Mouse (Mus musculus) forebrain, embryonic 13.5 days (tissue): Measurements from ENCODE around the gene Aimp1. TPM values are rescaled to one million over a fixed set of nuclear protein-coding genes. Genes with fewer than 3 reads are reported as not detected.

Experiments used
- ATAC-seq: fragments of 200-750 bp; cut with Nextera tagmentation; 2 replicates; pipeline ENCODE4 v1.8.0; 2017
- H3K27ac ChIP-seq: fragments of 300-500 bp; sonication (generic); 2 replicates; pipeline ENCODE4 v1.5.1; 2015; ENCODE audit warnings: inconsistent platforms, mild to moderate bottlenecking, moderate library complexity
- H3K27me3 ChIP-seq: fragments of 300-500 bp; sonication (generic); 2 replicates; pipeline ENCODE4 v1.6.1; 2015; ENCODE audit warnings: mild to moderate bottlenecking, inconsistent platforms
- H3K36me3 ChIP-seq: fragments of 300-500 bp; sonication (generic); 2 replicates; pipeline ENCODE4 v1.6.1; 2015; ENCODE audit warnings: mild to moderate bottlenecking, inconsistent platforms; ENCODE audit not compliant: poor library complexity, severe bottlenecking
- H3K4me1 ChIP-seq: fragments of 300-500 bp; sonication (generic); 2 replicates; pipeline ENCODE4 v1.6.1; 2015; ENCODE audit warnings: inconsistent platforms
- H3K4me2 ChIP-seq: fragments of 300-500 bp; sonication (generic); 2 replicates; pipeline ENCODE4 v1.6.1; 2015; ENCODE audit warnings: inconsistent platforms, mild to moderate bottlenecking, moderate library complexity
- H3K4me3 ChIP-seq: fragments of 300-500 bp; sonication (generic); 2 replicates; pipeline ENCODE4 v1.5.1; 2015; ENCODE audit warnings: mild to moderate bottlenecking, inconsistent platforms
- H3K9ac ChIP-seq: fragments of 300-500 bp; sonication (generic); 2 replicates; pipeline ENCODE4 v1.6.1; 2015; ENCODE audit warnings: mild to moderate bottlenecking, inconsistent platforms
- H3K9me3 ChIP-seq: fragments of 300-500 bp; sonication (generic); replicated peaks from 2 replicates; pipeline ENCODE4 v1.6.1; 2016; ENCODE audit warnings: inconsistent platforms
- WGBS: fragments of 180-500 bp; shearing (Covaris S2); methylation state at CpG from one replicate; pipeline ENCODE4 v1.1.7; 2015; 5-methylcytosine and 5-hydroxymethylcytosine counted together
- polyA plus RNA-seq: library from polyadenylated mRNA; unstranded; fragments of >200 nt; fragmentation: Nextera tagmentation; extraction: Ambion mirVana; gene quantifications from 2 replicates; pipeline ENCODE4 v1.2.1, GENCODE M21; 2015

Aimp1 gene
- polyA plus RNA-seq, 1 experiment from 2014 or later = 74.3 TPM

- 73% methylated on average over 5 of the region's 5 CpGs for WGBS
- Histone ChIP-seq H3K27me3 (no peaks in the 10 kb centered on the region), H3K27ac (no peak overlapping the region), H3K36me3 (no peaks in the 10 kb centered on the region), H3K4me2 (no peak overlapping the region), H3K9ac (no peak overlapping the region), H3K4me1 (no peaks in the 10 kb centered on the region), H3K9me3 (no peaks in the 10 kb centered on the region), H3K4me3 (no peak overlapping the region)
- ATAC-seq = peak; percentile 62
These were observed 34.0 kb downstream of the Aimp1 start for GRCm38 (mm10) chr3:132650191-132650590.

DNA sequence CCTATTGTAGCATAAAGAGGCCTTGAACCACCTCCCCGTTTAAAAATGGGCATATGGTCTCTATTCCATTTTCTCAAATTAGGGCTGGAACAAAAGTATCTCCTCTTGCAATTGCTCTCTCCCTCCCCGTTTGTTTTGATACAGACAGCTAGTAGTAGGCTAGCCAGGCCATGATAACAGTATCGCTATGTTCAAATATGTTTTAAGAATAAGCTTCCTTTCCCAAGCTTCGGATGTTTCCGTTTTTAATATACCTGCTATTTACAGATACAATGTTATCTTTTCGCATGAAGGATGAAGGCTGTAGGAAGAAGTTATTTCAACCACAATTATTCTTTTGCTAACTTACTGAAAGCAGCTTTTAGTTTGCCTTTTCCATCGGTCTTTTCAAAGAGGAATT, 34.8 kb downstream of the Aimp1 start:
- Histone ChIP-seq H3K27ac (no peak overlapping the region), H3K4me3 (no peak overlapping the region), H3K9ac (no peak overlapping the region), H3K4me2 (no peak overlapping the region), H3K27me3 (no peaks in the 10 kb centered on the region), H3K9me3 (no peaks in the 10 kb centered on the region), H3K4me1 (no peaks in the 10 kb centered on the region), H3K36me3 (no peaks in the 10 kb centered on the region)
- no peak for ATAC-seq
- WGBS = 93% methylated on average over 7 of the region's 7 CpGs

DNA sequence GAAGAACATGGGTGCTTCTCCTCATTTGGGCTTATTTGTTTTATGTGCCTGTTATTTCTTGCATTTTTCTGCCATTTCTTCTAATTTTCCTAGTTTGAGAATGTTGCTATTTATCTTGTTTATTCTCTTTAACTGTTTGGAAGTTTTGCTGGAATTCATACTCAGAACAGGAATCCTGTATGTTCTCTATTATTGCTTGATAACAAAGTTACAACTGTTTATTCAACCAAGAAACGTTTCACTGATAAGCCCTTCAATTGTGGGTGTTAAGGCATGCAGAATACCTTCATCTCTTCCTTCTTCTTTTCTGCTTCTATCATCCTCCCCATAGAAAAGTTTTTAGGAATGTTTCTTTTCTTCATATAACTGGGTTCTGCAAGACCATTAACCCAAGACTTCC, 37.4 kb downstream of the Aimp1 start:
- no peaks in the 10 kb centered on the region for H3K27me3 ChIP-seq
- 53% methylated on average over 1 of the region's 1 CpGs for WGBS
- no peak overlapping the region for H3K27ac ChIP-seq
- no peak for ATAC-seq
- H3K4me2 ChIP-seq = no peak overlapping the region
- no peak overlapping the region for H3K4me3 ChIP-seq
- H3K36me3 ChIP-seq = no peaks in the 10 kb centered on the region
- H3K9ac ChIP-seq = no peak overlapping the region
- H3K9me3 ChIP-seq = no peaks in the 10 kb centered on the region
- H3K4me1 ChIP-seq = no peaks in the 10 kb centered on the region

DNA sequence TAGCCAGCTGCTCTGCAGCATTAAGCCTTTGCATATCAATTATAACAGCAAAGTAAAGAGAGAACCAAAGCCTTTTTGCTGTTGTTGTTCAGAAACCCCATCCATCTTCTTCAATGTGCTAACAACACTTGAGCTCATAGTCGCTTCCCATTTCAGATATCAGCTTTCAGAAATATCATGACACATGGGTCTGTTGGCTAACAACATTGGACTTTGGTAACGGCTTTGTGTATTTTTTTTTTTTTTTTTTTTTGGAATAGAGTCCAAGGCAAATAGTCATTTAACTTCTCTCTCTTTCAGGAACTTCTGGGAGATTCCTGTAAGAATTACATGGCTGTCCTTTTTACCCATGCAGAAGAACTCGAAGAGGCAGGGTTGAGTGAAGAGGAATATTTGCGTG, 40.1 kb downstream of the Aimp1 start:
- no peaks in the 10 kb centered on the region for H3K9me3 ChIP-seq
- H3K4me1 ChIP-seq = no peaks in the 10 kb centered on the region
- H3K36me3 ChIP-seq = no peaks in the 10 kb centered on the region
- no peak overlapping the region for H3K4me3 ChIP-seq
- WGBS = 87% methylated on average over 4 of the region's 4 CpGs
- no peaks in the 10 kb centered on the region for H3K27me3 ChIP-seq
- no peak overlapping the region for H3K4me2 ChIP-seq
- no peak overlapping the region for H3K9ac ChIP-seq
- no peak overlapping the region for H3K27ac ChIP-seq
- ATAC-seq = no peak

DNA sequence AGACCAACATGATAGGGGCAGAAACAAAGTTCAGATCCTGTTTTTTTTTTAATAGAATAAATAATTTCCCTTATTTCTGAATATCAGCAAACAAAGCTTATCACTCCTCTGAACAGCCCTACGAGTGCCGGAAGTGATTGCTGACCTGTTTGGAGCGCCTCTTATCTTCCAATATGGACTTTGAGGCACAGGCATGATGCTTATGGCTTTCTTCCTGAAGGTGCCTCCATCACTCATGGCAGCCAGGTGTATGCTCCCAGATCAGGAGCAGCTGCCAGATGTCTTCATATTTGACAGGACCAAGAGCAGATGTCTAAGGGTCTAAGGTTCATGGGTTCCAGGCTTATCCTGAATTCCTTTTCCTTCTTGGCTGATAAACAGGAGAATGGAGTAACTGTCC, 47.1 kb downstream of the Aimp1 start:
- H3K36me3 ChIP-seq = no peaks in the 10 kb centered on the region
- no peaks in the 10 kb centered on the region for H3K4me1 ChIP-seq
- ATAC-seq = no peak
- H3K4me2 ChIP-seq = no peak overlapping the region
- no peak overlapping the region for H3K9ac ChIP-seq
- no peaks in the 10 kb centered on the region for H3K9me3 ChIP-seq
- no peaks in the 10 kb centered on the region for H3K27me3 ChIP-seq
- WGBS = 92% methylated on average over 3 of the region's 3 CpGs
- H3K4me3 ChIP-seq = no peak overlapping the region
- no peak overlapping the region for H3K27ac ChIP-seq

DNA sequence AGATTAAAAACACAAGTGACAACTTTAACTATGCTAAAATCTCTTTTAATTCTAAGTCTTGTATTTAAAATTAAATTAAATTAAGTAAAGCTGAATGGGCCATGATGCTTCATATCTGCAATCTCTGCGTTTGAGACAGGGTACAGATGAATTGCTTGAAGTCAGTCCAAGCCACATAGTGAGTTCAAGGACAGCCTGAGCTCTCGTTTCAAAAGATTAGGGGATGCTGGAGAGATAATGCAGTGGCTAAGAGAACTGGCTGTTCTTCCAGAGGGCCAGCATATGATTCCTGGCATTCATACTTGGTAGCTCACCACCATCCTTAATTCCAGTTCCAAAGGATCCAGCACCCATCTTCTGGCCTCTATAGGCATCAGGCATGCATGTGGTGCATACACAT, 50.9 kb downstream of the Aimp1 start:
- no peak overlapping the region for H3K27ac ChIP-seq
- no peak overlapping the region for H3K4me2 ChIP-seq
- H3K9me3 ChIP-seq = no peaks in the 10 kb centered on the region
- no peak for ATAC-seq
- WGBS = 75% methylated on average over 2 of the region's 2 CpGs
- H3K36me3 ChIP-seq = no peaks in the 10 kb centered on the region
- H3K4me3 ChIP-seq = no peak overlapping the region
- H3K9ac ChIP-seq = no peak overlapping the region
- H3K27me3 ChIP-seq = no peaks in the 10 kb centered on the region
- no peaks in the 10 kb centered on the region for H3K4me1 ChIP-seq

DNA sequence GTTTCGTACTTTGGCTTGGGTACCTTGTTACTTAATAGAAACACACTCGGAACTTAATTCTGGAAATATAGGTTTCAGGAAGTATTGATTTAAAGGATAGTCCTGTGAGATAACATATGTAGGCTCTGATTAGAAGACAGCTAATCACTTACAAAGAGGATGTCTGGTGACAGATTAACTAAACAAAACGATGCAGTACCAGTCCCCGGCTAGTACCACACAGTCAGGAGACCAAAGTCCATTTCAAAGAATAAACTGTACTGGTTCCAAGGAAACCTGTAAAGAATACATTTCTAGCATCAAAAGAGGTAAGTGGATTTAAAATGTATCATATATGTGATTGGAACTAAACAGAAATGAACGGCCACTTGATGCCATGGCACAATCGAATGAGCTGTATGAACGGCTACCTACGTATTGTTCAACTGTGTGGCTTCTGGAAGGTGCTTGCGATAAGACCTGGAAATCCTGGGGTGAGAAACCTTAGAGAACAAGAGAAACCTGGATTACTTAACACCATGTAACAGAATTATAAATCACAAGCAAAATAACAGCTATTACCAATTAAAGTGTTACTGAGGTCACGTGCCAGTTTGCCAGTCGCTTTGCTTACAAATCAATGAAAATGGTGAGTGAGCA, 54.5 kb downstream of the Aimp1 start, which contains the start of gene Gimd1:
Gimd1 (plus strand) TSS at position 220 of the 639 bp plus-strand sequence.
- Histone ChIP-seq H3K27ac (no peak within 1 kb of the TSS), H3K36me3 (no peaks in the 10 kb centered on the region), H3K4me3 (no peak within 1 kb of the TSS), H3K4me2 (no peak within 1 kb of the TSS), H3K9ac (no peak within 1 kb of the TSS), H3K4me1 (no peaks in the 10 kb centered on the region), H3K27me3 (no peaks in the 10 kb centered on the region), H3K9me3 (no peaks in the 10 kb centered on the region)
- no peak for ATAC-seq
- WGBS = 94% methylated on average over 11 of the region's 11 CpGs

GRCm38 (mm10) chr3:132628741-132629140, 55.4 kb downstream of the Aimp1 start:
- no peak overlapping the region for H3K4me3 ChIP-seq
- no peak overlapping the region for H3K4me2 ChIP-seq
- no peak for ATAC-seq
- no peaks in the 10 kb centered on the region for H3K4me1 ChIP-seq
- H3K27ac ChIP-seq = no peak overlapping the region
- no peak overlapping the region for H3K9ac ChIP-seq
- H3K9me3 ChIP-seq = no peaks in the 10 kb centered on the region
- H3K27me3 ChIP-seq = no peaks in the 10 kb centered on the region
- 60% methylated on average over 8 of the region's 8 CpGs for WGBS
- no peaks in the 10 kb centered on the region for H3K36me3 ChIP-seq

Other genes with a start within 250 kb of the Aimp1 start
- not detected in 2 replicates for gene Gimd1, start 54.5 kb downstream of the Aimp1 start, polyA plus RNA-seq
- gene Tbck, start 226 bp downstream of the Aimp1 start, polyA plus RNA-seq = 32.2 and 33.0 TPM in 2 replicates